8 mouse cellular contexts compared by ENCODE assay signal in genomic region chr2:127070435-127070841, GRCm38 (mm10). TPM values are rescaled to one million over a fixed set of nuclear protein-coding genes. Genes with fewer than 3 reads are reported as not detected.
DNase-seq lines count a peak whose midpoint lies in the region; ATAC-seq lines count a peak whose summit lies in the region.

Gene Blvra, plus strand, starts transcription at chr2:127070665.

- H3K27me3 ChIP-seq in heart, embryonic 13.5 days (replicated peaks) = no peaks in the 10 kb centered on the region
- no peaks in the 10 kb centered on the region for H3K27me3 ChIP-seq in liver, embryonic 12.5 days (replicated peaks)
- no peaks in the 10 kb centered on the region for H3K27me3 ChIP-seq in stomach, embryonic 15.5 days (replicated peaks)

- peak; percentile 93 for DNase-seq in CD4-positive, CD25-positive, alpha-beta regulatory T cell, adult 2 months (ENCODE audit: low read depth, low spot score)
- peak; percentile 31 for DNase-seq in fat pad, adult 2 months (ENCODE audit: extremely low read depth, low read depth, low spot score)
- DNase-seq in kidney, postnatal 10 days = peak; percentile 94
- peak; percentile 64 to 80 for DNase-seq in natural killer cell, adult 2 months (ENCODE audit: low spot score in 2 of 2)

- whole genome bisulfite sequencing in heart, embryonic 13.5 days = under 1% methylated on average over 32 of the region's 32 CpGs
- WGBS in liver, embryonic 12.5 days (ENCODE audit: insufficient replicate concordance) = under 1% methylated on average over 30 of the region's 32 CpGs
- WGBS in stomach, embryonic 15.5 days = under 1% methylated on average over 32 of the region's 32 CpGs

- H3K4me1 ChIP-seq in brown adipose tissue, adult 24 weeks (ENCODE audit: control insufficient read depth, insufficient read depth, insufficient read length, low read length) = peaks cover 4% of the 10 kb centered on the region
- H3K4me1 ChIP-seq in heart, embryonic 13.5 days = peaks cover 14% of the 10 kb centered on the region
- peaks cover 26% of the 10 kb centered on the region for H3K4me1 ChIP-seq in liver, embryonic 12.5 days
- peaks cover 5% of the 10 kb centered on the region for H3K4me1 ChIP-seq in stomach, embryonic 15.5 days

- no peaks in the 10 kb centered on the region for H3K9me3 ChIP-seq in heart, embryonic 13.5 days
- H3K9me3 ChIP-seq in liver, embryonic 12.5 days (replicated peaks) = no peaks in the 10 kb centered on the region
- no peaks in the 10 kb centered on the region for H3K9me3 ChIP-seq in stomach, embryonic 15.5 days

- H3K9ac ChIP-seq in heart, embryonic 13.5 days = peak within 1 kb of the TSS; percentile 90
- peak within 1 kb of the TSS; percentile 76 for H3K9ac ChIP-seq in liver, embryonic 12.5 days
- H3K9ac ChIP-seq in stomach, embryonic 15.5 days = peak within 1 kb of the TSS; percentile 71

- peak; percentile 98 for ATAC-seq in heart, embryonic 13.5 days (ENCODE audit: extremely low read depth, insufficient number of reproducible peaks, low FRiP score, low TSS enrichment)
- ATAC-seq in liver, embryonic 12.5 days = peak; percentile 99
- ATAC-seq in stomach, embryonic 15.5 days (ENCODE audit: insufficient read depth, low FRiP score, low read depth) = peak; percentile 99

- H3K27ac ChIP-seq in brown adipose tissue, adult 24 weeks (replicated peaks; ENCODE audit: low read depth, low read length) = peak within 1 kb of the TSS; percentile 62
- peak within 1 kb of the TSS; percentile 76 for H3K27ac ChIP-seq in heart, embryonic 13.5 days (replicated peaks)
- peak within 1 kb of the TSS; percentile 75 for H3K27ac ChIP-seq in liver, embryonic 12.5 days
- peak within 1 kb of the TSS; percentile 27; the same call in 1 of the 2 replicates for H3K27ac ChIP-seq in stomach, embryonic 15.5 days

- H3K36me3 ChIP-seq in heart, embryonic 13.5 days = peaks cover 22% of the 10 kb centered on the region
- peaks cover 9% of the 10 kb centered on the region; the same call in 1 of the 2 replicates for H3K36me3 ChIP-seq in liver, embryonic 12.5 days
- 0 out of 2 replicates have a peak, but pooled peaks cover 3% of the 10 kb centered on the region for H3K36me3 ChIP-seq in stomach, embryonic 15.5 days

- H3K4me2 ChIP-seq in heart, embryonic 13.5 days = peak within 1 kb of the TSS; percentile 77
- H3K4me2 ChIP-seq in liver, embryonic 12.5 days = peak within 1 kb of the TSS; percentile 82
- H3K4me2 ChIP-seq in stomach, embryonic 15.5 days = peak within 1 kb of the TSS; percentile 69

- H3K4me3 ChIP-seq in brown adipose tissue, adult 24 weeks (ENCODE audit: insufficient read depth, low read depth, low read length) = peak within 1 kb of the TSS; percentile 86
- H3K4me3 ChIP-seq in heart, embryonic 13.5 days = peak within 1 kb of the TSS; percentile 70
- peak within 1 kb of the TSS; percentile 75 for H3K4me3 ChIP-seq in liver, embryonic 12.5 days
- peak within 1 kb of the TSS; percentile 67 for H3K4me3 ChIP-seq in stomach, embryonic 15.5 days (replicated peaks)

RNA-seq across cellular contexts. Expression of gene Blvra, which starts in this region (rescaled TPM):
- 68.1 and 106 TPM in 2 replicates for polyA plus RNA-seq in brown adipose tissue, adult 24 weeks (2012; ENCODE audit: insufficient read depth, insufficient read length, missing spikeins)
- polyA plus RNA-seq in heart, embryonic 13.5 days (2015; fragmentation: Nextera tagmentation; extraction: Ambion mirVana) = 38.1 and 39.7 TPM in 2 replicates
- 64.6 and 65.7 TPM in 2 replicates for polyA plus RNA-seq in liver, embryonic 12.5 days (2016; fragmentation: Nextera tagmentation; extraction: Ambion mirVana)
- 52.6 and 53.9 TPM in 2 replicates for polyA plus RNA-seq in stomach, embryonic 15.5 days (2015; fragmentation: Nextera tagmentation; extraction: Ambion mirVana)

Comparison
In these comparisons a context has a peak if more than half of its experiments do, and no peak if none do; other contexts are left out.
1. Peak in every context shown above with its lines: DNase-seq, ATAC-seq, H3K4me3 ChIP-seq and H3K27ac ChIP-seq.
2. DNase-seq: peak in every context shown above with its lines; median percentile 94 in kidney, postnatal 10 days; 93 in CD4-positive, CD25-positive, alpha-beta regulatory T cell, adult 2 months; 72 in natural killer cell, adult 2 months; 31 in fat pad, adult 2 months.